Mouse (Mus musculus) CD4-positive helper T cell, adult 2 months (primary cell): ENCODE data around the gene Tex46.

ENCODE experiments used
- DNase-seq: peaks from one replicate; pipeline ENCODE4 v3.0.0-alpha.2; 2012; ENCODE audit warnings: low read depth, missing footprints, low spot score

The Tex46 gene

GRCm38 (mm10) chr4:136610387-136610856 lies at the start of gene Tex46:
Gene Tex46 (plus strand): TSS chr4:136610437.
- no peak for DNase-seq

- no peak for DNase-seq
Measured at GRCm38 (mm10) chr4:136562755-136563154, 47.5 kb upstream of the Tex46 start.

- DNase-seq: peak; percentile 20
Measured at GRCm38 (mm10) chr4:136568629-136569028, 41.6 kb upstream of the Tex46 start.

GRCm38 (mm10) chr4:136569998-136570397 lies 40.2 kb upstream of the Tex46 start:
- peak; percentile 80 for DNase-seq

- DNase-seq: no peak
Measured at GRCm38 (mm10) chr4:136581885-136582284, 28.4 kb upstream of the Tex46 start.

GRCm38 (mm10) chr4:136587221-136587827 lies 22.9 kb upstream of the Tex46 start:
- DNase-seq: no peak

- DNase-seq: no peak
Measured at GRCm38 (mm10) chr4:136588003-136588402, 22.2 kb upstream of the Tex46 start.

- DNase-seq: no peak
Measured at GRCm38 (mm10) chr4:136592111-136592510, 18.1 kb upstream of the Tex46 start.

- DNase-seq: no peak
Measured at GRCm38 (mm10) chr4:136594006-136594405, 16.2 kb upstream of the Tex46 start.

- no peak for DNase-seq
Measured at GRCm38 (mm10) chr4:136595221-136595620, 15.0 kb upstream of the Tex46 start.

GRCm38 (mm10) chr4:136598268-136598876 lies 11.9 kb upstream of the Tex46 start:
- DNase-seq: no peak

GRCm38 (mm10) chr4:136599869-136600268 lies 10.4 kb upstream of the Tex46 start:
- peak; percentile 13 for DNase-seq

GRCm38 (mm10) chr4:136600536-136600935 lies 9.7 kb upstream of the Tex46 start:
- no peak for DNase-seq

GRCm38 (mm10) chr4:136601476-136601875 lies 8.8 kb upstream of the Tex46 start:
- peak; percentile 32 for DNase-seq

- peak; percentile 68 for DNase-seq
Measured at GRCm38 (mm10) chr4:136602018-136602554, 8.2 kb upstream of the Tex46 start.

GRCm38 (mm10) chr4:136602568-136602967 lies 7.7 kb upstream of the Tex46 start, which contains the start of gene Kdm1a:
Gene Kdm1a (minus strand): TSS chr4:136602723.
- peak; percentile 95 for DNase-seq

- DNase-seq: no peak
Measured at GRCm38 (mm10) chr4:136605756-136606485, 4.3 kb upstream of the Tex46 start.

GRCm38 (mm10) chr4:136613657-136614056 lies 3.4 kb downstream of the Tex46 start:
- DNase-seq: no peak

GRCm38 (mm10) chr4:136621336-136621735 lies 11.1 kb downstream of the Tex46 start:
- DNase-seq: peak; percentile 61

- no peak for DNase-seq
Measured at GRCm38 (mm10) chr4:136621956-136622355, 11.7 kb downstream of the Tex46 start.

GRCm38 (mm10) chr4:136622388-136622787 lies 12.2 kb downstream of the Tex46 start, which contains the start of gene Lactbl1:
Gene Lactbl1 (plus strand): TSS chr4:136622621.
- no peak for DNase-seq

GRCm38 (mm10) chr4:136626590-136626989 lies 16.4 kb downstream of the Tex46 start:
- DNase-seq: peak; percentile 42
